Mouse (Mus musculus) heart, embryonic 14.5 days (tissue): ENCODE measurements around the gene Epn1. TPM values are rescaled to one million over a fixed set of nuclear protein-coding genes. Genes with fewer than 3 reads are reported as not detected.
A peak's percentile ranks its signal among the peaks of the same experiment; 100 is the strongest.

Experiments used
- ATAC-seq: fragments of 200-750 bp; cut with Nextera tagmentation; 2 replicates; pipeline ENCODE4 v1.8.0; 2017; ENCODE audit warnings: low read depth, moderate TSS enrichment; ENCODE audit not compliant: insufficient number of reproducible peaks, insufficient read depth, low FRiP score
- H3K27ac ChIP-seq, 2 experiments: fragments of 200-500 bp in 1 of 2; fragments of 300-500 bp in 1 of 2; sonication (generic) in 1 of 2; replicated peaks in 1 of 2; 2 replicates each; pipeline ENCODE4 v1.5.1; 2012 to 2014; ENCODE audit warnings: low read depth in 2 of 2, low read length in 2 of 2, control low read depth in 1 of 2, mild to moderate bottlenecking in 1 of 2, mixed read lengths in 1 of 2; ENCODE audit not compliant: control insufficient read depth in 1 of 2, insufficient read depth in 1 of 2
- H3K27me3 ChIP-seq: fragments of 300-500 bp; sonication (generic); 2 replicates; pipeline ENCODE4 v1.6.1; 2014; ENCODE audit warnings: mild to moderate bottlenecking, low read length, control low read depth; ENCODE audit not compliant: control insufficient read depth, insufficient read depth
- H3K36me3 ChIP-seq: fragments of 300-500 bp; sonication (generic); 2 replicates; pipeline ENCODE4 v1.6.1; 2014; ENCODE audit warnings: mild to moderate bottlenecking, control low read depth, low read length, mixed read lengths; ENCODE audit not compliant: control insufficient read depth, insufficient read depth
- H3K4me1 ChIP-seq, 2 experiments: fragments of 200-500 bp in 1 of 2; fragments of 300-500 bp in 1 of 2; sonication (generic) in 1 of 2; 2 replicates each; pipeline ENCODE4 v1.6.1; 2012 to 2014; ENCODE audit warnings: low read length in 2 of 2, control low read depth in 1 of 2, mixed read lengths in 1 of 2; ENCODE audit not compliant: control insufficient read depth in 2 of 2, insufficient read depth in 2 of 2
- H3K4me2 ChIP-seq: fragments of 300-500 bp; sonication (generic); 2 replicates; pipeline ENCODE4 v1.6.1; 2014; ENCODE audit warnings: mild to moderate bottlenecking, low read length
- H3K4me3 ChIP-seq, 2 experiments: fragments of 200-500 bp in 1 of 2; fragments of 300-500 bp in 1 of 2; sonication (generic) in 1 of 2; 2 replicates each; pipeline ENCODE4 v1.5.1; 2012 to 2014; ENCODE audit warnings: low read length in 2 of 2, mild to moderate bottlenecking in 2 of 2, control low read depth in 1 of 2, low read depth in 1 of 2, moderate library complexity in 1 of 2; ENCODE audit not compliant: control insufficient read depth in 1 of 2, insufficient read depth in 1 of 2
- H3K9ac ChIP-seq: fragments of 300-500 bp; sonication (generic); 2 replicates; pipeline ENCODE4 v1.6.1; 2014; ENCODE audit warnings: mild to moderate bottlenecking, low read length
- H3K9me3 ChIP-seq: fragments of 300-500 bp; sonication (generic); 2 replicates; pipeline ENCODE4 v1.6.1; 2016; ENCODE audit warnings: low read length, control low read depth; ENCODE audit not compliant: control insufficient read depth
- WGBS: fragments of 180-500 bp; shearing (Covaris S2); extraction: QIAGEN DNeasy Blood & Tissue Kit; methylation state at CpG from one replicate; pipeline ENCODE4 v1.1.7; 2014; 5-methylcytosine and 5-hydroxymethylcytosine counted together
- polyA plus RNA-seq: library from polyadenylated mRNA; unstranded; fragments of >200 nt; fragmentation: Nextera tagmentation; extraction: Ambion mirVana; gene quantifications from 2 replicates; pipeline ENCODE4 v1.2.1, GENCODE M21; 2014

Epn1 gene
- polyA plus RNA-seq, 1 experiment from 2014 or later: 50.6 TPM

DNA sequence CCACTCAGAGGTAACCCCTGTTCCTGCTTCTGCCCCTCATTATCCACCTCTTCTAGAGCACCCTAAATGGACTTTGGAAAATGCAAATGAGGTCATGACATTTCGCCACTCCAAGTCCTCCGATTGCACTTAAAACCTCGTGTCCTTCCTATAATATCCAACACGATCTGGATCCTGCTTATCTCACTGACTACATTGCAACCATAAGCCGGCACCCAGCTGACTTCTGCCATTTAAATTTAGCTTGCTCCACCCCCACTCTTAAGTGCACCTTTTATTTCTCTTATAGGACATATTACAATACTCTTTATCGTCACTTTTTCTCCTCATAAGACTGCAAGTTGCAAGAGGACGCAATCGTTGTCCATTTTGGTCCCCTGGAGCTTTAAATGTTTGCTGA lies 42.6 kb upstream of the Epn1 start:
- Histone ChIP-seq H3K9ac (peak overlapping the region; percentile 76; the same call in 1 of the 2 replicates), H3K9me3 (no peaks in the 10 kb centered on the region), H3K36me3 (peaks cover 41% of the 10 kb centered on the region), H3K4me2 (peak overlapping the region; percentile 65), H3K27me3 (no peaks in the 10 kb centered on the region), H3K27ac (peak overlapping the region; percentile 72 to 94; a peak in 3 of 4 replicates), H3K4me3 (peak overlapping the region; percentile 66 to 75; a peak in 3 of 4 replicates), H3K4me1 (peaks cover 2 to 11% of the 10 kb centered on the region in 2 experiments; a peak in 3 of 4 replicates)
- WGBS: 71% methylated on average over 8 of the region's 8 CpGs
- ATAC-seq: no peak

DNA sequence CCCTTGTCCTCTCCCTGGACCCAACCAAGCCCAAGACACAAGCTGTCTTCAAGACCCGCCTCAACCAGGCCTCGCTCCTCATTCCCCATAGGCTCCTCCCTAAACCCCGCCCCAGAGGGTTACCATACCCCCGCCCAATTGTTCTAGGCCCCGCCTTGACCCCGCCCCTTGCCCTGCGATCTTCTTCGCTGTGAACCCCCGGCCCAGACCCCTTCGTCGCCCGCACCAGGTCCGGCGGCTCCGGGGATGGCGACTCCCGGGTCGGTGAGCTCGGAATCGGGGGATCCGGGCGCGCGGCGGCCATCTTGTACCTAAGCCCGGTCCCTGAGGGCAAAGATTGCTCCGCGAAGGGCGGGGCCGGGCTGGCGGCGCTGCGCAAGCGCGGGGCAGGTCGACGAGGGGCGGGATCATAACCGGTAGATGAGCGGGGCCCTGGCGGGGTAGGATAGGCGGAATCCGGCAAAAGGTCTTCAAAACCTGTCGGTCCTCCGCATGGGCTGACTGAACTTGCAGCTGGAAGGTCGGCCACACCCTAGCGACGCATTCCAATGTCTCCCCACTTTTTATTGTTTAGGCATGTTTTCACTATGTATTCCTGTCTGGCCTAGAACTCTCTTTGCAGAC lies 41.8 kb upstream of the Epn1 start, which contains the start of gene Zfp784:
Gene Zfp784 (minus strand): TSS at position 338 of the 624 bp plus-strand sequence.
- Histone ChIP-seq H3K4me3 (peak within 1 kb of the TSS; percentile 66 to 75), H3K9ac (peak within 1 kb of the TSS; percentile 76), H3K36me3 (peaks cover 34% of the 10 kb centered on the region), H3K27me3 (no peaks in the 10 kb centered on the region), H3K27ac (peak within 1 kb of the TSS; percentile 86 to 94), H3K9me3 (no peaks in the 10 kb centered on the region), H3K4me1 (peaks cover 2 to 11% of the 10 kb centered on the region in 2 experiments; a peak in 3 of 4 replicates), H3K4me2 (peak within 1 kb of the TSS; percentile 65)
- under 1% methylated on average over 48 of the region's 48 CpGs for WGBS
- peak; percentile 92 for ATAC-seq

DNA sequence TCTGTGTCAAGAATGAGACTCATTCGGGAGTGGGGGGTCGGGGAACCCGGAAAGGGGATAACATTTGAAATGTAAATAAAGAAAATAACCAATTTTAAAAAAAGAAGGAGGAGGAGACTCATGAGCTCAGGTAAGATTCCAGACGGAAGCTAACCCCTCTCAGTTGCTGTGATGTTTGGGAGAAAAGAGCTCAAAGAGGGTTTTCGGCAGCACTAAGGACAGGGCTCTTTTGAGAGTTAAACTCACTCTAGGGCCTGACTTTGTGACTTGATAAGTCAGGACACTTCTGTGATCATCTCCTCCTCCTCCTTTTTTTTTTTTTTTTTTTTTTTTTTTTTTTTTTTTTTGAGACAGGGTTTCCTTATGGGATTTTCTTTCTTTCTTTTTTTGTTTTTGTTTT lies 41.1 kb upstream of the Epn1 start:
- Histone ChIP-seq H3K27me3 (no peaks in the 10 kb centered on the region), H3K9ac (peak overlapping the region; percentile 76), H3K4me1 (peaks cover 2 to 11% of the 10 kb centered on the region in 2 experiments; a peak in 3 of 4 replicates), H3K4me2 (peak overlapping the region; percentile 65), H3K36me3 (peaks cover 27% of the 10 kb centered on the region), H3K4me3 (peak overlapping the region; percentile 66 to 75; a peak in 3 of 4 replicates), H3K9me3 (no peaks in the 10 kb centered on the region), H3K27ac (peak overlapping the region in 1 of 2 experiments; percentile 94; a peak in 1 of 4 replicates)
- WGBS: 30% methylated on average over 5 of the region's 5 CpGs
- no peak for ATAC-seq

DNA sequence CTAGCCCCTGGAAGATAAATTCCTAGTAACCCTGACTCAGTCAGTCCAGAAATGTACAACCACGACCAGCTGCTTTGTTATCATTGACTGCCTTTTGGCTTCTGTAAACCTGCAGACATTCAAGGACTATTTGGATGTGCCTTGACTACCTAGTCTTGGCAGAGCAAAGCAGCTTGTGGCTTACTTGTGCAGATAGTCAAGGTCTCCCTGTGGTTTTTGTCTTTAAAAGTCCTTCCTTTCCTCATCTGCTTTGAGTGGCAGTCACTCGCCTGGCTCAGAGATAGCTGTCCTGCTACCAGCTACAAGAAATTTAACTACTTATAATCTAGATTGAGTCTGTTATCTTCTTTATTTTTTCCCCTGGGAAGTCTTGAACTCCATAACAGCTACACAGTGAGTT lies 35.1 kb upstream of the Epn1 start:
- 51% methylated on average over 2 of the region's 2 CpGs for WGBS
- Histone ChIP-seq H3K4me2 (no peak overlapping the region), H3K9ac (no peak overlapping the region), H3K27me3 (no peaks in the 10 kb centered on the region), H3K27ac (no peak overlapping the region), H3K4me3 (no peak overlapping the region), H3K4me1 (no peaks in the 10 kb centered on the region), H3K36me3 (peaks cover 4% of the 10 kb centered on the region; the same call in 1 of the 2 replicates), H3K9me3 (no peaks in the 10 kb centered on the region)
- ATAC-seq: no peak

DNA sequence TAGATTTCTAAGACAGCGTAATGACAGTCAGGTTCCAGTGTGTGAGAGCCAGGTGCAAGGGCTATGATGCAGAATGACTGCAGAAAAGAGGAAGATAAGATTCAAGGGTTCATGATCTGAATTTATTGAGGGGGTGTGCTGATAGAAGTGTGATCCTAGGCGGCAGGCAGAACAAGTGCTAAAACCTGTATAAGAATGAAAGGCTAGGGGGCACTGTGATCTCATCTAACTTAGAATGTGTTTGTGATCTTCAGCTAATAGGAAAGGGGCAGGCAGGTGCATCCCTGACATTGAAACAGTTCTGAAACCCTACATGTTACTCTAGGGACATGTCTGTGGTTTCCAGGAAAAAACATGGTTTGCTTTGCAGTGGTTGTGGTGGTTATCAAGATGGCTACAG lies 33.9 kb upstream of the Epn1 start:
- Histone ChIP-seq H3K4me3 (no peak overlapping the region), H3K27me3 (no peaks in the 10 kb centered on the region), H3K4me2 (no peak overlapping the region), H3K9me3 (no peaks in the 10 kb centered on the region), H3K4me1 (peaks cover 3 to 7% of the 10 kb centered on the region in 2 experiments; a peak in 3 of 4 replicates), H3K9ac (no peak overlapping the region), H3K27ac (no peak overlapping the region), H3K36me3 (peaks cover 4% of the 10 kb centered on the region; the same call in 1 of the 2 replicates)
- ATAC-seq: no peak
- 64% methylated on average over 2 of the region's 2 CpGs for WGBS

DNA sequence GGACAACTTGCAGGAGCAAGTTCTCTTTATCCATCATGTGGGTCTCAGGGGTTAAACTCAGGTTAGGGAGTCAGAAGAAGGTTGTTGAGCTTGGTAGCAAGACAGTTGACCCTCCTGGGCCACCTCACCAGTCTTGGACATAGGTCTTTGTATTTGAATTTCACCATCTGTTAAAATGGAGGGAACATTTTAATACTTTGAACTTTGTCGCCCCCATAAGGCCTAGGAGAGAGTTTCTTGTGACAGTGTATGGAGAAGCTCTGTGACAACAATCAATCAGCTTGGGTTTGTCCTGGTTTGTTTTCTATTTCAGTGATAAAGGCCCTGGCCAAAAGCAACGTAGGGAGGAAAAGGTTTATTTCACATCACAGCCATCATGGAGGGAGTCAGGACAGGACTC lies 32.7 kb upstream of the Epn1 start:
- 15% methylated on average over 2 of the region's 2 CpGs for WGBS
- no peak overlapping the region for H3K9ac ChIP-seq

DNA sequence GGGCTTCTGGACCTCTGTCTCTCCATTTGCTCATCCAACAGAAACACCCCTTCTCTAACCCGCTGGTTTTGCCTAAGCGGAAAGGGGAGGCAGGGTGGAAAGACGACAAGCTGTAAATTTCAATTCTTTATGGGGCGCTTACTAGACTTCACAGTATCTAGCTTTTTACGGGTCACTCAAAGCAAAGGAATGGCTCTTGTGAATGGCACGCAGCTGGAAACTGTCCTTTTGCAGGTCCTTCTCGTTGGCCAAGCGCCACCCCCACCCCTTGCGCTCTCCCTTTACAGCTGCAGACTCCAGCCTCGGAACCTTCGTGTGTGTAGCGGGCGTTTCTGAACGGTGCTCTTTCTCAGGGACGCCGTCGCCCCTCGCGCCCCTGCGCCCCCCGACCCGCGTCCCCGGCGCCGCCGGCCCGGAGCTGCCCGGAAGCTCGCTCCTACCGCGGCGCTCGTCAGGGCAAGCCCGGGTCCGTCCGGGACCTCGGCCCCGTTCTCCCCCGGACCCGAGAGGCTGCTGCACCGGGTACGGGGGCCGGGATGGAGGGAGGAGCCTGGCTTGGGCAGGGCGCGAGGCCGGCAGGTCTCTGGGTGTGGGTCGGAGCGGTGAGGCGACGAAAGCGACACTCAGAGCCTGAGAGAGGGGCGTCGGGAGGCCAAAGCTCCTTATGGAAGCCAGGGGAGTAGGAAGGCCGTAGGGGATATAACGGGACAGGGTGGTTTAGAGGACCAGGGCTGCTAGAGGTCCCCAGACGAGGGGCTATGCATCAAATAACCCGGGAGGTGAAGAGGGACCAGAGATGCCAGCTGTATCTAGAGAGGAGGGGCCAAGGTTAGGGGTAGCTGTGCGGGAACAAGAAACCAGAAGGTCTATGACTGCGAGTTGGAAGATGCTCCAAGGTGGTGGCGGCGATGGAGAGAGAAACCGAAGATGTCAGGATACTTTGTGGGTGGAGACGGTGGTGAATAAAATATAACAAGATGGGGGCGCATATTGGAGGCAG lies 28.5 kb upstream of the Epn1 start, which contains the start of gene Zfp580:
Gene Zfp580 (plus strand): TSS at position 346 of the 1,000 bp plus-strand sequence.
- Histone ChIP-seq H3K4me2 (peak within 1 kb of the TSS; percentile 94), H3K36me3 (no peaks in the 10 kb centered on the region), H3K4me1 (peaks cover 9 to 32% of the 10 kb centered on the region in 2 experiments), H3K9me3 (no peaks in the 10 kb centered on the region), H3K9ac (peak within 1 kb of the TSS; percentile 86), H3K27me3 (peaks cover 48% of the 10 kb centered on the region), H3K4me3 (peak within 1 kb of the TSS; percentile 67 to 77), H3K27ac (peak within 1 kb of the TSS in 1 of 2 experiments; percentile 55; a peak in 2 of 4 replicates)
- ATAC-seq: peak; percentile 78
- WGBS: 2% methylated on average over 65 of the region's 65 CpGs

More for the DNA sequence above, 32.7 kb upstream of the Epn1 start:
- no peak for ATAC-seq
- H3K4me1 ChIP-seq: peaks cover 4 to 13% of the 10 kb centered on the region in 2 experiments
- no peak overlapping the region for H3K27ac ChIP-seq
- H3K27me3 ChIP-seq: peaks cover 6% of the 10 kb centered on the region
- no peak overlapping the region for H3K4me2 ChIP-seq
- H3K4me3 ChIP-seq: no peak overlapping the region
- H3K36me3 ChIP-seq: no peaks in the 10 kb centered on the region
- no peaks in the 10 kb centered on the region for H3K9me3 ChIP-seq
